Mouse (Mus musculus): Measurements from ENCODE around the gene AC124502.3. TPM values are rescaled to one million over a fixed set of nuclear protein-coding genes. Genes with fewer than 3 reads are reported as not detected.
A peak's percentile ranks its signal among the peaks of the same experiment; 100 is the strongest.

AC124502.3 gene
- polyA plus RNA-seq, 1 experiment from 2014 or later, result 4.2 TPM

GRCm38 (mm10) chr19:5051515-5051914 is 12.8 kb downstream of the AC124502.3 start:
- Histone ChIP-seq H3K9ac (replicated peaks) (no peak overlapping the region), H3K4me2 (peak overlapping the region; percentile 24; the same call in 1 of the 2 replicates), H3K36me3 (peaks cover 26% of the 10 kb centered on the region), H3K27ac (replicated peaks) (no peak overlapping the region), H3K4me3 (replicated peaks) (no peak overlapping the region), H3K9me3 (replicated peaks) (no peaks in the 10 kb centered on the region), H3K4me1 (peaks cover 18% of the 10 kb centered on the region), H3K27me3 (replicated peaks) (peaks cover 48% of the 10 kb centered on the region)
- ATAC-seq (ENCODE audit: low FRiP score), result no peak
- 44% methylated on average over 3 of the region's 3 CpGs for WGBS

- Histone ChIP-seq H3K9me3 (replicated peaks) (no peaks in the 10 kb centered on the region), H3K27me3 (replicated peaks) (peaks cover 48% of the 10 kb centered on the region), H3K4me1 (peaks cover 19% of the 10 kb centered on the region), H3K4me3 (replicated peaks) (no peak overlapping the region), H3K36me3 (peaks cover 18% of the 10 kb centered on the region), H3K27ac (replicated peaks) (no peak overlapping the region), H3K9ac (replicated peaks) (no peak overlapping the region), H3K4me2 (no peak overlapping the region)
- no peak for ATAC-seq (ENCODE audit: low FRiP score)
- 33% methylated on average over 25 of the region's 25 CpGs for WGBS
Measured at GRCm38 (mm10) chr19:5052166-5052822, 13.6 kb downstream of the AC124502.3 start.

GRCm38 (mm10) chr19:5052853-5053252 is 14.2 kb downstream of the AC124502.3 start:
- Histone ChIP-seq H3K36me3 (peaks cover 12% of the 10 kb centered on the region; the same call in 1 of the 2 replicates), H3K4me1 (peaks cover 19% of the 10 kb centered on the region), H3K9ac (replicated peaks) (no peak overlapping the region), H3K9me3 (replicated peaks) (no peaks in the 10 kb centered on the region), H3K4me3 (replicated peaks) (no peak overlapping the region), H3K4me2 (no peak overlapping the region), H3K27me3 (replicated peaks) (peaks cover 52% of the 10 kb centered on the region), H3K27ac (replicated peaks) (no peak overlapping the region)
- ATAC-seq (ENCODE audit: low FRiP score), result no peak
- 62% methylated on average over 17 of the region's 17 CpGs for WGBS

- H3K9me3 ChIP-seq (replicated peaks), result no peaks in the 10 kb centered on the region
- no peak for ATAC-seq (ENCODE audit: low FRiP score)
- WGBS, result 24% methylated on average over 9 of the region's 9 CpGs
- peaks cover 21% of the 10 kb centered on the region for H3K4me1 ChIP-seq
- peaks cover 2% of the 10 kb centered on the region; the same call in 1 of the 2 replicates for H3K36me3 ChIP-seq
- H3K27ac ChIP-seq (replicated peaks), result no peak overlapping the region
- no peak overlapping the region for H3K4me3 ChIP-seq (replicated peaks)
- H3K27me3 ChIP-seq (replicated peaks), result peaks cover 56% of the 10 kb centered on the region
- no peak overlapping the region for H3K9ac ChIP-seq (replicated peaks)
- no peak overlapping the region for H3K4me2 ChIP-seq
Measured at GRCm38 (mm10) chr19:5053909-5054308, 15.2 kb downstream of the AC124502.3 start.

DNA sequence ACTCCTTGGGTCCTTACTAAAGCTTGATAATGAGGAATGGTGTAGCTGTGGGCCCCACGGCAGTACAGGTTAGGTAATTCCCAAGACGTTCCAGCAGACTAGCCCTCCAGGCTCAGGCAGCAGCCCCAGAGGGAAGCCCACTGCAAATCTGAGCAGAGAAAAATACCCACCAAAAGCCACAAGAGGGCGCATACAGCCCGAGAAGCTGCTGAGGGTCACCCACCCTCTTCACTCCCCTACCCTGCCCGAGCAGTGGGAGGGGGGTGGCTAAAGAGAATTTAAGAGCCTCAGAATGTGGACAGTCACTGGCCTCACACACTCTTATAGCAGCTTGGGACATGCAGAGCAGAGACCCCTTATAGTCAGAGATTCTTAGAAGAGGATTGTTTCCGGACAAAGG is 17.6 kb downstream of the AC124502.3 start:
- no peak for ATAC-seq (ENCODE audit: low FRiP score)
- no peak overlapping the region for H3K9ac ChIP-seq (replicated peaks)
- 10% methylated on average over 6 of the region's 6 CpGs for WGBS

DNA sequence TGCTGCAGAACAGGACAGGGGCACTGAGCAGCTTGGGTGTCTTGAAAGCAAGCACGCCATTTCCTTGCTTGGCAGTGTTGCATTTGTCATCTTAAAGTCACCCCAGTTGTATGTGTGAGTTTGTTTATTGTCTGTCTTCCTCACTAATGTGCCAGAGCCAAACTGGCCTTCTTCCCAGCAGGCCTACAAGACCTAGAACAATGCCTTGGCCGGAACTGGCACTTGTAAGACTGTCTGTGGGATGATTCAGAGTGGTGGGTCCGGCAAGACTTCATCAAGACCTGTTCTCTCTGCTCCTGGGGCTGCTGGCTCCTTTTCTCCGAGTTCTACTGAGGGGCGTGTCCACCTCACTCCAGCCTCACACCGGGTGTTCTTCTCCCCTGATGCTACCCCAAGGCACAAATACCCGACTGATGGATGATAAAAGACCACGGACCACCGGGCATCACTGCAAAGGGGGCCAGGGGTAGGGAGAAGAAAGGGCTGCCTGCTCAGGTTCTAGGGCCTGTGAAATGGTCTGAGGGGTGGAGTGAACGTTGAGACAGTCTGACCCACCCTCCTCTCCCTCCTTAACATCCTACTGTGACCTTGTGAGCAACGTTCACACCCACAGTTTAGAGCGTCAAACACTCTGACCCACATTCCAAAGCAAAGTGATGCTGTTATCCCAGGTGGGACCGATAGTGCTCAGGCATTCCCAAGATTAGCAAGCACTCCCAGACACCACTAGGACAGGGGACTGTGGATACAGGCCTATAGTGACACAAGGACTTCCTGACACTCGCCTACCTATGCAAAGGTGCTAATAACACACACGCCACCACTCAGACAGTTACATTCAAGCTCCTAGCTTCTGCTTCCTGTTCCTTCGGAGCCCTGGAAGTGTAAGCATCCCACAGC is 19.4 kb downstream of the AC124502.3 start:
- Histone ChIP-seq H3K27me3 (replicated peaks) (peaks cover 22% of the 10 kb centered on the region), H3K27ac (replicated peaks) (no peak overlapping the region), H3K4me3 (replicated peaks) (no peak overlapping the region), H3K9ac (replicated peaks) (no peak overlapping the region), H3K4me2 (no peak overlapping the region), H3K36me3 (no peaks in the 10 kb centered on the region), H3K9me3 (replicated peaks) (no peaks in the 10 kb centered on the region), H3K4me1 (peaks cover 18% of the 10 kb centered on the region)
- 19% methylated on average over 16 of the region's 16 CpGs for WGBS
- ATAC-seq (ENCODE audit: low FRiP score), result no peak

More for the DNA sequence above, 17.6 kb downstream of the AC124502.3 start:
- peaks cover 41% of the 10 kb centered on the region for H3K27me3 ChIP-seq (replicated peaks)
- no peak overlapping the region for H3K4me2 ChIP-seq
- H3K4me3 ChIP-seq (replicated peaks), result no peak overlapping the region
- peaks cover 18% of the 10 kb centered on the region for H3K4me1 ChIP-seq
- no peaks in the 10 kb centered on the region for H3K36me3 ChIP-seq
- H3K9me3 ChIP-seq (replicated peaks), result no peaks in the 10 kb centered on the region
- no peak overlapping the region for H3K27ac ChIP-seq (replicated peaks)

GRCm38 (mm10) chr19:5058801-5059771 is 20.4 kb downstream of the AC124502.3 start:
- Histone ChIP-seq H3K27ac (replicated peaks) (no peak overlapping the region), H3K9ac (replicated peaks) (no peak overlapping the region)
- WGBS, result 23% methylated on average over 10 of the region's 10 CpGs

DNA sequence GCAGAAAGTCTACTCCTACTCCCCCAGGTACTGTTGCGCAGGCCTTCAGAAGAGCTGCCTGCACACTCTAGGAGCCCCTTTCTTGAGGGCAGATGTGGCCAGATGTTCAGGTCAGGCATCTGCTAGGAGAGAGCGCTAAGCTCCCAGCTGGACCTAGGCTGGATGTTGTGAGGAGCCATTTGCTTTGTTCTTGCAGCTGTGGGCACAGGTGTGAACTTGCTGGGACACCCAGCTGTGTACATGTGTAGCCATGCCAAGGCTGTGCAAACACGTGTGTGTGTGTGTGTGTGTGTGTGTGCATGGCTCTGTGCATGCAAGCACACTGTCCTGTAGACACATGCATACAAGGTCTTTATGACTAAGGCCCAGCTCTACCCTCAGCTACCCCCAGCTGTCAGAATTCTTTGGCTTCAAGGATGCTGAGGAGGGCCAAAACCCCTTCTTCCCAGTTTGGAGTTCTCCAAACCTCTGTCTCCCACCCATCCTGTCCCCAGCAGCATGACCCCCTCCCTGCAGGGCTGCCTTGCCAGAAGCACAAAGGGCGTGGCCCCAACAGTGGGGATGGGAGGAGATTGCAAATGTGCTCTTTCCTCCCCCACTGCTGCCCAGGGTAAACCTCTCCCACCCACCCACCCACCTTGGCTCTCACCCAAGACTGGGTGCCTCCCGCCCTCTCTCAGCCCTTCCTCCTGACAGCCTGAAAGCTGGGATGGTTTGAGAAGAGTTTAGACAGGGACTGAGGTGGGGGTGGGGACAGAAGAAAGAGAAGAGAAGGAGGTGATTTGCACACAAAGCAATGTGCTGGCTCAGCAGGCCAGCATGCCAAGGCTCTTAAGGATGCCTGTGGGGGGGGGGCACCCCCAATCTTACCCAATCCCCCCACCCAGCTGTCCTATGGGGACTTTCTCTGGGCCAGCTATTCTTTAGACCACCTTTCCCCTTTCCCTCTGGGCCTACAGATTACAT is 22.0 kb downstream of the AC124502.3 start:
- Histone ChIP-seq H3K27me3 (replicated peaks) (peaks cover 13% of the 10 kb centered on the region), H3K9ac (replicated peaks) (no peak overlapping the region), H3K4me2 (no peak overlapping the region), H3K36me3 (no peaks in the 10 kb centered on the region), H3K27ac (replicated peaks) (no peak overlapping the region), H3K4me3 (replicated peaks) (no peak overlapping the region), H3K4me1 (peaks cover 18% of the 10 kb centered on the region), H3K9me3 (replicated peaks) (no peaks in the 10 kb centered on the region)
- no peak for ATAC-seq (ENCODE audit: low FRiP score)
- WGBS, result 38% methylated on average over 5 of the region's 5 CpGs

More at GRCm38 (mm10) chr19:5058801-5059771, 20.4 kb downstream of the AC124502.3 start:
- no peak overlapping the region for H3K4me2 ChIP-seq
- 0 out of 2 replicates have a peak, but pooled peaks have one; percentile 5 for ATAC-seq (ENCODE audit: low FRiP score)
- H3K4me3 ChIP-seq (replicated peaks), result no peak overlapping the region
- peaks cover 15% of the 10 kb centered on the region for H3K27me3 ChIP-seq (replicated peaks)
- H3K36me3 ChIP-seq, result no peaks in the 10 kb centered on the region
- H3K4me1 ChIP-seq, result peaks cover 18% of the 10 kb centered on the region
- no peaks in the 10 kb centered on the region for H3K9me3 ChIP-seq (replicated peaks)

GRCm38 (mm10) chr19:5062041-5062440 is 23.4 kb downstream of the AC124502.3 start:
- H3K4me3 ChIP-seq (replicated peaks), result no peak overlapping the region
- no peak overlapping the region for H3K9ac ChIP-seq (replicated peaks)
- H3K27ac ChIP-seq (replicated peaks), result no peak overlapping the region
- H3K9me3 ChIP-seq (replicated peaks), result no peaks in the 10 kb centered on the region
- no peak for ATAC-seq (ENCODE audit: low FRiP score)
- no peak overlapping the region for H3K4me2 ChIP-seq
- 90% methylated on average over 5 of the region's 5 CpGs for WGBS
- peaks cover 24% of the 10 kb centered on the region for H3K27me3 ChIP-seq (replicated peaks)
- no peaks in the 10 kb centered on the region for H3K36me3 ChIP-seq
- peaks cover 13% of the 10 kb centered on the region for H3K4me1 ChIP-seq

DNA sequence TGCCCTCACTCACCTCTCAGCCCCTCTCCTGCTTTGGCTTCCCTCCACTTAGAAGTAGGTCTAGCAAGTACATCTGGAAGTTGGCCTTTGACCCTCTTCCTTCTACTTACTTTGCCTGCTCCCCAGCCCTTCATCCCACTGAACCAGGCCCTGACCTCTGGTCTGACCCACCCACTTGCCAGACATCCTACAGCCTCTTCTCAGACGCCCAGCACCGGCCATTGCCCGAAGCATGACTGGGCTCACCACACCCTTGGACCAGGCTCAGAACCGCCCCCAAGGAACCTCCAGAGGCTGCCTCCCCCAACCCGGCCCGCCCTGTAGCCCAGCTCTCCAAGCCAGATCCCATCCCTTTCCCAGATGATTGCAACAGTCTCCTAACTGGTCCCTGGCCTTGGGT is 23.8 kb downstream of the AC124502.3 start:
- peaks cover 27% of the 10 kb centered on the region for H3K27me3 ChIP-seq (replicated peaks)
- no peak overlapping the region for H3K4me3 ChIP-seq (replicated peaks)
- H3K9ac ChIP-seq (replicated peaks), result no peak overlapping the region
- no peak for ATAC-seq (ENCODE audit: low FRiP score)
- peaks cover 17% of the 10 kb centered on the region for H3K4me1 ChIP-seq
- WGBS, result 95% methylated on average over 6 of the region's 6 CpGs
- H3K4me2 ChIP-seq, result no peak overlapping the region
- H3K36me3 ChIP-seq, result no peaks in the 10 kb centered on the region
- no peaks in the 10 kb centered on the region for H3K9me3 ChIP-seq (replicated peaks)
- H3K27ac ChIP-seq (replicated peaks), result no peak overlapping the region

All from neural tube, embryonic 15.5 days (tissue).